Mouse (Mus musculus): ENCODE measurements around the gene AF067061. TPM values are rescaled to one million over a fixed set of nuclear protein-coding genes. Genes with fewer than 3 reads are reported as not detected.
"Not testable (repeated sequence)": the region's sequence is repeated elsewhere in the genome, so short reads cannot be mapped to it uniquely, and the experiment has no call there.

Gene AF067061
- polyA plus RNA-seq, 1 experiment, result 0.40 TPM

DNA sequence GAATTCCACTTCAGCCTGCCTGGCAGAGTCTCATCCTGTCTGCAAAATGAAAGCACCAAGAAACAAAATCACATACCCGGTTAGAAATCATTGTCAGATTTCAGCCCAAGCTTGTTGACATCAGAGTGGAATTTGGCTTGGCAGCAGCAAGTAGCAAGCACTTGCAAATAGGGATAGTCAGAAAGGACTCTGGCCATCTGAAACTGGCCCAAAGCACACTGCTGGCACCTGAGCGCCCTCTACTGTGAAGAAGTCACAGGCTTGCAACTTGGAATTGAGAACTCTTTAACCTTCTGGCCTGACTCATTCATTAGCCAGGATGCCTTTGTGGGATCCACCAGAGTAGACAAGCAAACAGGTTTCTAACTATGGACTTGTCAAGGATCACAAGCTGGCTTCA, 14.9 kb downstream of the AF067061 start:
- not testable (repeated sequence) for H3K27ac ChIP-seq (ENCODE audit: insufficient read depth, low read length); H3K4me1 ChIP-seq (ENCODE audit: control insufficient read depth, insufficient read depth, insufficient read length); DNase-seq (ENCODE audit: low read depth in 1 of 2, low spot score in 2 of 2); H3K4me3 ChIP-seq (ENCODE audit: extremely low read depth, insufficient read depth, insufficient read length); H3K36me3 ChIP-seq (ENCODE audit: control insufficient read depth, insufficient read depth, low read length); H3K27me3 ChIP-seq (ENCODE audit: control insufficient read depth, insufficient read depth, low read length)
- WGBS, result 36% methylated on average over 2 of the region's 2 CpGs

DNA sequence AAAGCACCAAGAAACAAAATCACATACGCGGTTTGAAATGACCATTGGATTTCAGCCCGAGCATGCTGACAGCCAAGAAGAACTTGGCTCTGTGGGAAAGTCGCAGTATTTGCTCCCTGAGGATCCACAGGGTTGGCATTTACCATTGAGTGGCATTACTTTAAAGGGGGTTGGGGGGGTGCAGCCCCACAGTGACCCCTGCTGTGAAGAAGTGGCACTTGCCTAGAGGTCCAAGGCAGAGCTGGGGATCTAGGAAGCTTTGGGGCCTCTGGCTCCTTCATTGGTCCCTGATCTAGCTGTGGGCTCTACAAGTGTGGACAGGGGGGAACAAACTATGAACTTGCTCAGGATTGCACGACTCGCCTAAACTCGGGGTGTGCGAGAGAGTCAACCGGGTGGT, 15.9 kb downstream of the AF067061 start:
- TF ChIP-seq CTCF (IDR thresholded peaks at IDR 0.05; ENCODE audit: extremely low read depth, insufficient read depth, insufficient read length, insufficient replicate concordance) (no peak), POLR2A (IDR thresholded peaks at IDR 0.05; ENCODE audit: low read depth, low read length) (no peak)
- H3K36me3 ChIP-seq (ENCODE audit: control insufficient read depth, insufficient read depth, low read length), result no peaks in the 10 kb centered on the region
- no peak overlapping the region for H3K27ac ChIP-seq (ENCODE audit: insufficient read depth, low read length)
- no peaks in the 10 kb centered on the region for H3K27me3 ChIP-seq (ENCODE audit: control insufficient read depth, insufficient read depth, low read length)
- no peaks in the 10 kb centered on the region for H3K4me1 ChIP-seq (ENCODE audit: control insufficient read depth, insufficient read depth, insufficient read length)
- H3K4me3 ChIP-seq (ENCODE audit: extremely low read depth, insufficient read depth, insufficient read length), result no peak overlapping the region
- 88% methylated on average over 9 of the region's 9 CpGs for WGBS
- DNase-seq (ENCODE audit: low read depth in 1 of 2, low spot score in 2 of 2), result no peak

DNA sequence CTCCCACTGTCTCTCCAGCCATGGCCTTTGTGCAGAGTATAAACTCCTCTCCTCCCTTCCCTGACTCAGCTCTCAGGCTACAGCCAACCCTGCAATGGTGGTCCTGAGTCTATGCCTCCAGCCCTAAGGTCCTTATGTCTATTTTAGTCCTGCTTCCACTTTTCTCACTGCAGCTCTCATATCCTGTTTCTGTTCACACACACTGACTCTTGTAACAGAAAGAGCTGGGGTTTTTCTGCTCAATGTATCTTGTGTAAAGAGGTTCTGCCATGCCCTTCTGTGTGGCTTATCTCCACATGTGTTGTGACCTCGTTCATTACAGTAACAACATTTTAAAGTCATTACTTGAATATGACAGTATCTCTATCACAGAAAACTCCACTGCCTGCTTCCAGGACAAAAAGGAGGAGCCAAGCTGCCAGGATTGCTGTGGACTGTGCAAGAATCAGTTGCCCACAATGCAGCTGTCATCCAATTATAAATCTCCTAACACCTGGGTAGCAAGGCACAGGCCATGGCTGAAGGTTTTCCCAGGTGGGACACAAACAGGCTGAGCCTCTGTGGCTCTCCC, 36.5 kb downstream of the AF067061 start:
- Histone ChIP-seq H3K27me3 (ENCODE audit: control insufficient read depth, insufficient read depth, low read length) (no peaks in the 10 kb centered on the region), H3K36me3 (ENCODE audit: control insufficient read depth, insufficient read depth, low read length) (0 out of 2 replicates have a peak, but pooled peaks cover 2% of the 10 kb centered on the region), H3K4me1 (ENCODE audit: control insufficient read depth, insufficient read depth, insufficient read length) (peaks cover 11% of the 10 kb centered on the region), H3K4me3 (ENCODE audit: extremely low read depth, insufficient read depth, insufficient read length) (no peak overlapping the region), H3K27ac (ENCODE audit: insufficient read depth, low read length) (peak overlapping the region; percentile 99)
- TF ChIP-seq CTCF (IDR thresholded peaks at IDR 0.05; ENCODE audit: extremely low read depth, insufficient read depth, insufficient read length, insufficient replicate concordance) (no peak), POLR2A (IDR thresholded peaks at IDR 0.05; ENCODE audit: low read depth, low read length) (no peak)
- WGBS, result 5% methylated on average over 1 of the region's 1 CpGs
- DNase-seq (ENCODE audit: low read depth in 1 of 2, low spot score in 2 of 2), result no peak

DNA sequence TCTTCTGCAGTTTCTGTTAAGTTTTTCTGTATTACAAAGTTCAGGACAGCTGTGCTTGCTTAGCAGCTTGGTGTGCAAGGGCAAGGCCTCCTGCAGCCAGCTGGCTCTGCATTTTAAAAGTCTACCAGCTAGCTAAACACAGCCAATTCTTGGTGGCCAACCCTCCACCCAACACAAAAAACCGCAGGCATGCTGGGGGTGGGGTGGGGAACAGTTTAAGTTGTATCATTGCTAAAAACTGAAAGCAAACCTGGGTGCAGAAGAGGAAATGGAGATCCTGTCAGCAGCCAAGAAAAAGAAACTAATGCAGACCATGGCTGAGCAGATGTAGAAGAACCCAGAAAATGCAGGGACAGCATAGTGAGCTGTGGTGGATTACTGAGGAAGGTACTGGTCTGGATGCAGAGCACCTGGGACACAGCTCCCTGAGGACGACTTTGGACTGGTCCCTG, 37.1 kb downstream of the AF067061 start, which contains the start of gene BC147527:
TSS of gene BC147527 (plus strand) at position 402 of the 452 bp plus-strand sequence.
- Histone ChIP-seq H3K27ac (ENCODE audit: insufficient read depth, low read length) (peak within 1 kb of the TSS; percentile 99), H3K4me1 (ENCODE audit: control insufficient read depth, insufficient read depth, insufficient read length) (peaks cover 11% of the 10 kb centered on the region), H3K36me3 (ENCODE audit: control insufficient read depth, insufficient read depth, low read length) (0 out of 2 replicates have a peak, but pooled peaks cover 2% of the 10 kb centered on the region), H3K27me3 (ENCODE audit: control insufficient read depth, insufficient read depth, low read length) (no peaks in the 10 kb centered on the region), H3K4me3 (ENCODE audit: extremely low read depth, insufficient read depth, insufficient read length) (peak within 1 kb of the TSS; percentile 60)
- DNase-seq (ENCODE audit: low read depth in 1 of 2, low spot score in 2 of 2), result peak; percentile 38 to 71
- TF ChIP-seq POLR2A (IDR thresholded peaks at IDR 0.05; ENCODE audit: low read depth, low read length), result no peak; the same call in 1 of the 2 replicates
- TF ChIP-seq CTCF (IDR thresholded peaks at IDR 0.05; ENCODE audit: extremely low read depth, insufficient read depth, insufficient read length, insufficient replicate concordance), result no peak
- 4% methylated on average over 2 of the region's 2 CpGs for WGBS

DNA sequence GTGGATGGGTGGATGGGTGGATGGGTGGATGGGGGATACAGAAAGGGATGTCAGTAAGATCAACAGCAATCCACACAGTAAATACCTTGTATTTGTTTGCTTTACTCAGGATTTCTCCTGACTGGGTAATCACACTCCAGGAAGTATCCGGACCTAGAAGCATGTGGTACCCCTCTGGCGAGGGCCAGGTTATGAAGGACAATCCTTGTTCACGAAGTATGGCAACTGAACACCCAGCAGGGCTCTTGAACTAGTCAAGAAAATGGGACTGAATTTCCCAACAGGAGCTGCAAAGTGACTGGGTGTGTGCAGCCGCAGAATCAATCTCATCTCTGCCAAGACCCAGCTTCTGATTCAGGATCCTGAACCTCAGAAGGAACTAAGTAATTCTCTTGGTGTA, 37.9 kb downstream of the AF067061 start:
- TF ChIP-seq CTCF (IDR thresholded peaks at IDR 0.05; ENCODE audit: extremely low read depth, insufficient read depth, insufficient read length, insufficient replicate concordance), result no peak
- TF ChIP-seq POLR2A (IDR thresholded peaks at IDR 0.05; ENCODE audit: low read depth, low read length), result no peak
- H3K27ac ChIP-seq (ENCODE audit: insufficient read depth, low read length), result peak overlapping the region; percentile 99
- H3K36me3 ChIP-seq (ENCODE audit: control insufficient read depth, insufficient read depth, low read length), result peaks cover 4% of the 10 kb centered on the region; the same call in 1 of the 2 replicates
- no peak for DNase-seq (ENCODE audit: low read depth in 1 of 2, low spot score in 2 of 2)
- WGBS, result 78% methylated on average over 4 of the region's 4 CpGs
- H3K4me1 ChIP-seq (ENCODE audit: control insufficient read depth, insufficient read depth, insufficient read length), result peaks cover 11% of the 10 kb centered on the region
- H3K4me3 ChIP-seq (ENCODE audit: extremely low read depth, insufficient read depth, insufficient read length), result peak overlapping the region; percentile 35
- no peaks in the 10 kb centered on the region for H3K27me3 ChIP-seq (ENCODE audit: control insufficient read depth, insufficient read depth, low read length)

DNA sequence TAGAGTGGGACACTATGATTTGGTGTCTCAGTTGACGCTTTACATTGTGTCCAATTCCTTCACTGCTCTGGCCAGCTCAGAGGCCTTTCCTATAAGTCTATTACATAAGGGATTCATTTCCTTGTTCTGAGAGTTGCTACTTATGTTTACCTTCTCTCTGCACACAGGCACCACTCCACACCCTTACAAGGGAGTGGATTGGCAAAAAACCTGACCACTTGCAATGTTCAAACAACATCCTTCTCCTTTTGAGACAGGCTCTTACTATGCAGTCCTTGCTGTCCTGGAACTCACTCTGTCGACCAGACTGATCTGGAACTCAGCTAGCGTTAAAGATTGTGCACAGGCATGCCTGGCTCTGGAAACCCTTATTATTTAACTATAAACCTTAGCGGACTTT, 47.8 kb downstream of the AF067061 start:
- no peaks in the 10 kb centered on the region for H3K4me1 ChIP-seq (ENCODE audit: control insufficient read depth, insufficient read depth, insufficient read length)
- TF ChIP-seq CTCF (IDR thresholded peaks at IDR 0.05; ENCODE audit: extremely low read depth, insufficient read depth, insufficient read length, insufficient replicate concordance) (no peak), POLR2A (IDR thresholded peaks at IDR 0.05; ENCODE audit: low read depth, low read length) (no peak)
- no peaks in the 10 kb centered on the region for H3K27me3 ChIP-seq (ENCODE audit: control insufficient read depth, insufficient read depth, low read length)
- H3K36me3 ChIP-seq (ENCODE audit: control insufficient read depth, insufficient read depth, low read length), result peaks cover 7% of the 10 kb centered on the region; the same call in 1 of the 2 replicates
- no peak for DNase-seq (ENCODE audit: low read depth in 1 of 2, low spot score in 2 of 2)
- no peak overlapping the region for H3K27ac ChIP-seq (ENCODE audit: insufficient read depth, low read length)
- no peak overlapping the region for H3K4me3 ChIP-seq (ENCODE audit: extremely low read depth, insufficient read depth, insufficient read length)
- WGBS, result 76% methylated on average over 4 of the region's 4 CpGs

DNA sequence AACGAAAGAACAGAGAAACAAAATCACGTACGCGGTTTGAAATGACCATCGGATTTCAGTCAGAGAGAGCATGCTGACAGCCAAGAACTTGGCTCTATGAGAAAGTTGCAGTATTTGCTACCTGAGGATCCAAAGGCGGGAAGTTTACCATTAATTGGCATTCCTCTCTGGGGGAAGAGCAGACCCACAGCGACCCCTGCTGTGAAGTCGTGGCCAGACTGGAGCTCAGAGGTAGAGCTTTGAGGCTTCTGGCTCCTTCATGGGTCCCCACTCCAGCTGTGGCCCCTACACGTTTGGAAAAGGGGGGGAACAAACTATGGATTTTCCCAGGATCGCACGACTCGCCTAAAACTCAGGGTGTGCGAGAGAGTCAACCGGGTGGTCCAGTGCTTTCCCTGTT, 50.7 kb downstream of the AF067061 start:
- no peaks in the 10 kb centered on the region for H3K4me1 ChIP-seq (ENCODE audit: control insufficient read depth, insufficient read depth, insufficient read length)
- 52% methylated on average over 14 of the region's 14 CpGs for WGBS
- H3K27ac ChIP-seq (ENCODE audit: insufficient read depth, low read length), result no peak overlapping the region
- no peak overlapping the region for H3K4me3 ChIP-seq (ENCODE audit: extremely low read depth, insufficient read depth, insufficient read length)
- TF ChIP-seq POLR2A (IDR thresholded peaks at IDR 0.05; ENCODE audit: low read depth, low read length) (no peak), CTCF (IDR thresholded peaks at IDR 0.05; ENCODE audit: extremely low read depth, insufficient read depth, insufficient read length, insufficient replicate concordance) (peak; percentile 82; the same call in 1 of the 2 replicates)
- no peak for DNase-seq (ENCODE audit: low read depth in 1 of 2, low spot score in 2 of 2)
- H3K27me3 ChIP-seq (ENCODE audit: control insufficient read depth, insufficient read depth, low read length), result no peaks in the 10 kb centered on the region
- H3K36me3 ChIP-seq (ENCODE audit: control insufficient read depth, insufficient read depth, low read length), result no peaks in the 10 kb centered on the region; the same call in 1 of the 2 replicates

Other genes starting within 250 kb of the AF067061 start
- not detected in 2 replicates for gene Gm36079, start 236.1 kb upstream of the AF067061 start, polyA plus RNA-seq (2012; rRNA removed)
- 3.8 and 3.9 TPM in 2 replicates for gene Gm21188, start 210.9 kb upstream of the AF067061 start, polyA plus RNA-seq (2012; rRNA removed)
- gene Gm20767, start 122.9 kb upstream of the AF067061 start, polyA plus RNA-seq (2012; rRNA removed), result not detected in 2 replicates
- gene Gm21818, start 90.7 kb upstream of the AF067061 start, polyA plus RNA-seq (2012; rRNA removed), result not detected in 2 replicates
- 5.0 and 7.0 TPM in 2 replicates for gene Gm21762, start 47.2 kb upstream of the AF067061 start, polyA plus RNA-seq (2012; rRNA removed)
- not detected in 2 replicates for gene Gm21731, start 24.0 kb upstream of the AF067061 start, polyA plus RNA-seq (2012; rRNA removed)
- gene BC147527, start 37.3 kb downstream of the AF067061 start, polyA plus RNA-seq (2012; rRNA removed), result 3.7 and 4.2 TPM in 2 replicates
- gene Tcstv3, start 53.8 kb downstream of the AF067061 start, polyA plus RNA-seq (2012; rRNA removed), result not detected in 2 replicates